Mouse (Mus musculus) right cerebral cortex, postnatal 10 days (tissue): ENCODE measurements around the gene Ghrh.
"Not testable (repeated sequence)": the region's sequence is repeated elsewhere in the genome, so short reads cannot be mapped to it uniquely, and the experiment has no call there.

Source experiments
- DNase-seq, 2 experiments: peaks; one replicate each; pipeline ENCODE4 v3.0.0; 2021; ENCODE audit warnings: low spot score in 2 of 2

Gene Ghrh

DNA sequence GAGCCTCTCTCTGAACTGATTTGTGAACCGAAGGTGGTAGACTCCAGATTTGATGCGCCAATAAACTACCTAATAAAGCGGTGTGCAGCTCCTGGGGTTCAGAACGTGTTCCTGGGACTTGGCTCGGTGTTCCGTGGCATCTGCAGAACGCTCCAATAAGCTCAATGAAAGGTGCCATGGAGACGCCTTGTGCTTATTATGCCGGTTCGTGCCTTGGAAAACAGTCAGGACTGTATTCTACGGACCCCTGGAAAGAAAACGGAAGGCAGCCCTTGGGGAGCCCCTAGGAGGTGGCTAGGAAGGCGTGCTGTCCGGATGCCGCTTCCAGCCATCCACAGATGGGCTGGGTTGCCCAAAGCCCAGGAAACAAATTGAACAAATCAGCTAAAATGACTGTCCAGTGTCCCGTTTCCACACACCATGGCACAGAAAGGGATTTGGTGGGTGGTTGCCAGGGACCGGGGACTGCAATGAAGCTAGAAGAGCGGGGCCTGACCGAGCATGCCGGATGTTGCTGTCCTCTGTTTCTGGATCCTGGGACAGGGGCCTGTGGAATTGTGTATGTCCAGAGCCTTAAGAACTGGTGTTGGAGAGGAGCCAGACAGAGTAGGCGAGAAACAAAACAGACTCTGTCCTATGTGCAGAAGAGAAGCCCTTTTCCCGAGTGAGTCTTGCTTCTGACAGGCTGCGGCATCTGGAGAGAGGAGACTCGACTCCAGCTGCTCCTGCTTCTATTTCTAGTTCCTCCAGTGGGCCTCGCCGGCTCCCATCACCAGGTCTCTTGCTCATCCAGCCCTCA is at the start of gene Ghrh:
Gene Ghrh, minus strand, starts transcription at position 146 of the 799 bp plus-strand sequence.
- peak; percentile 76 to 78 for DNase-seq

- no peak for DNase-seq
Measured at GRCm38 (mm10) chr2:157395960-157396359, 48.7 kb upstream of the Ghrh start.

GRCm38 (mm10) chr2:157395371-157395770 is 48.1 kb upstream of the Ghrh start:
- DNase-seq = no peak

- no peak for DNase-seq
Measured at GRCm38 (mm10) chr2:157394868-157395267, 47.6 kb upstream of the Ghrh start.

GRCm38 (mm10) chr2:157393549-157393948 is 46.2 kb upstream of the Ghrh start:
- no peak for DNase-seq

GRCm38 (mm10) chr2:157392331-157392730 is 45.0 kb upstream of the Ghrh start:
- DNase-seq = no peak

- no peak for DNase-seq
Measured at GRCm38 (mm10) chr2:157389591-157389921, 42.2 kb upstream of the Ghrh start.

DNA sequence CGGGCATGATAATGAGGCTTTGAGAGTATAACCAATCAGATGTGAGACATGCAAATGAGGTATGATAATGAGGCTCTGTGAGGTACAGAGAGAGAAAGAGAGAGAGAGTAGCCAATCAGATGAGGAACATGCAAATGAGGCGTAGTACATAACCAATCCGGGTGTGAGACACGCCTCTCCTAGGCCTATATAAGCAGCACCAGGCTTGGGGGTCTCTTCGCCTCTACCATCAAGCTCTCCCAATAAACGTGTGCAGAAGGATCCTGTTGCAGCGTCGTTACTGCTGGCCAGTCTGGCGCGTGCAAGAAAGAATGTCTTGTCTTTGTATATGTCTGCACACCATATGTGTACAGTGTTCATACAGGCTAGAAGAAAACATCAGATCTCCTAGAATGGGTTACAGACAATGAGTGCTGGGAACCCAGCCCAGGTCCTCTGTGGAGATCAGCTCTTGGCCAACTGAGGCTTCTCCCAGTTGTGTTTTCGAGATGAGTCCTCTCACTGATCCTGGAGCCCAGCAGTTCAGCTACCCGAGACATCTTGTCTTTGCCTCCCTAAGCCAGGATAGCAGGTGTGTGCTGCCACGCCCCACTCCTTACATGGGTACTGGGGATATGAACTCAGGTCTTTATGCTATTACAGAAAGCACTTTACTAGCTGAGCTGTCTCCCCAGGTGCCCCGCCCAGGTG is 41.7 kb upstream of the Ghrh start:
- DNase-seq = not testable (repeated sequence)

DNA sequence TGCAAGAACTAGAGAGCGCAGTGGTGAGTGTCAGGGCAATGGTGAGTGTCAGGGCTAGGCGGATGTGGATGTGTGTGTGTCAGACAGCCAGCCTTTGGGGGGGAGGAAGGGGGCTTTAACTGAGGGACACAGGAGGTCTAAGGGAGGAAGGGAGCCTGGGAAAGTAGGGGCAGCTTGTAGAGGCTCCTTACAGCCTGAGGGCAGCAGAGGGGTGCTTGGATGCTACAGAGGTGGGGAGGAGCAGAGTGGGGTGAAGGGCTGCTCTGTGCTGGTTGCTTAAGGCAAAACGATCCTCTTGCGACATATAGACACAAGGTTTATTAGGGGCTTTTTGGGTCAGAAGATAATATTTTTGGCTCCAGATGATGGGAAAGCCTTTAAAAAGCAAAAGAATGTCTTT is 37.5 kb upstream of the Ghrh start:
- no peak for DNase-seq

DNA sequence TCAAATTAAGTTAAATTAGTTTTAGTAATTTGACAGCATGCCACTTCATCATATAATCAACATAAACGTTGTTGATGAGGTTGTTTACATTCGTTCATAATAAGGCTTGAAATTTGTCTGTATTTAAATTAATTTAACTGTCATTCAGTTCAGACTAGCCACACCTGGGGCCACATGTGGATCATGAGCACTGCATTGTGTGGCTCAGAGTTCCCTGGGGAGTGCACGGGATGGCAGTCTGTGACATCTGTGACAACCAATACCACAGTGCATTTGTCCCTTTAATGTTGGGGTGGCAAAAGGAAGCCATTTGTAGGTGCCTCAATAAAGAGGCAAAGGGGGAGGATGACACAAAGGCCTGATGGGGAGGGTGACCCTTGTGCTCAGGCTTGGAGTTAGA is 29.7 kb upstream of the Ghrh start:
- no peak for DNase-seq

DNA sequence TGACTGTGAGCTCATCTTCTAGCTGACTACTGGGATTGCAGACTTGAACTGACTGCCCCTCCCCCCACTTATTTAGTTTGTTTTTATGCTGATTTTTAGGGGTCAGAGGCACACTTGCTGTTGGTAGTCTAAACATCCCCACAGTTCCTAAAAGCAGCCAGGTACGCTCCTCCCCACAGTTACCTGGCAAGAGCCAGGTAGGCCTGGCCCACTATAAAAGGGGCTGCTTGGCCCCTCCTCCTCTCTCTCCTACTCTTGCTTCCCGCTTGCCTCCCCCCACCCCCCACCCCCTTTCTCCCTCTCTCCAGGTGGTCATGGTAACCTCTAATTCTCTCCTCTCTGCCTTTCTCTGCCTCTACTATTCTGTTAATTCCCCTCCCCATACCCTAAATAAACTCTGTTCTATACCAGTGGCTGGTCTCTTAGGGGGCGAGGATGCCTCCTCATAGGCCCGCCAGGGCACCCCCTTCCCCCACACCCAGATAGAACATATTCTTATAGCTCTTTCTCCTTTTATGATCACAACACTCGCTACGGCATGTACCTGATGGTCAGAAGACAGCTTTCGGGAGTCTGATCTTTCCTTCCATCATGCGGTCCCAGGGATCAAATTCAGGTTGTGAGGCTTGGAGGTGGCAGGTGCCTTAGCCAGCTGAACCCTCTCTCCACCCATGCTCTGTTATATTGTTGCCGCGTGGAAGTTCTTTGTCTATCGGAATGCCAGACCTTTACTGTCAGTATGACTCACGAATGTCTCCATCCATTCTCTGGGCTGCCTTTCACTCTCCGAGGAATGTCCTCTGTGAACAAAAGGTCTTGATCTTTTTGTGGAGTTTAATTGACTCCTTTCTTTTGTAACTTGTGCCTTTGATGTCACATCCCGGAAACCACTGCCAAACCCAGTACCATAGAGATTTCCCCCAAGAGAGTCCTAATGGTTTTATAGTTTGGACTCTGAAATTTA is 28.8 kb upstream of the Ghrh start:
- no peak for DNase-seq

DNA sequence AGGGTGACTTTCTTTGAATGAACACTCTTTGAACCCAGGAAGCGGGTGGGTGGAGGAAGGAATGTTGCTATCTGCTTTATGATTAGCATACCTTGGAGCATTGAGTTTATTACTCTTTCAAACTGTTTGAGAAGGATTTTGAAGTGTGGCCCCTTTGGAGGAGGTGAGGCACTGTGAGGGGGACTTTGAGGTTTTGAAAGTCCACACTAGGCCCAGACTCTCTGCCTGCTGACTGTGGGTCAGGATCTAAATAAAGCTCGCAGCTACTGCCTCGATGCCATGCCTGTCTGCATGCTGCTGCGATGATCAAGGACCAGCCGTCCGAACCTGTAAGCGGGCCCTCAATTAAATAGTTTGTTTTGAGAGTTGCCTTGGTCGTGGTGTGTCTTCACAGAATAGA is 27.7 kb upstream of the Ghrh start:
- no peak for DNase-seq

DNA sequence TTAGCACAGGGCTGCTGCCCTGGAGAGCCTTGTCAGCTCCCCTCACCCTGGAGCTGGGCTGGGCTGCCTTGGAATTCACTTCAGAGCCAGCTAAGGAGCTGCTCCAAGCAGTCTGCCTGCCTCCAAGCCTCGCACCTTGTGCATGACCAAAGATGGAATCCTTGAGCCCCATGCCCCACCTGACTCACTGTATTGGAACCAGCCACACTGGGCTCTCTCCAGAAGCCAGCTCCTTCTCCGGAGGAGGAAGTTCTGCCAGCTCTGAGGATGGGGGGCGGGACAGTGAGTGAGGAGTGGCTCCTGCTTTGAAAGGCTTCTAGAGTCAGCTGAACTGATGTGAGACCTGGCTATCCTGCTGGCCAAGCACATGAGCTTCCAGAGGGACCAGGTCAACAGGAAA is 26.4 kb upstream of the Ghrh start:
- DNase-seq = no peak

GRCm38 (mm10) chr2:157371696-157372095 is 24.4 kb upstream of the Ghrh start:
- no peak for DNase-seq

GRCm38 (mm10) chr2:157367991-157368390 is 20.7 kb upstream of the Ghrh start:
- DNase-seq = no peak

GRCm38 (mm10) chr2:157367184-157367893 is 20.0 kb upstream of the Ghrh start, which contains the start of gene Manbal:
Manbal (plus strand) TSS chr2:157367594.
- peak; percentile 95 to 98 for DNase-seq

GRCm38 (mm10) chr2:157366762-157367161 is 19.5 kb upstream of the Ghrh start:
- no peak for DNase-seq

DNA sequence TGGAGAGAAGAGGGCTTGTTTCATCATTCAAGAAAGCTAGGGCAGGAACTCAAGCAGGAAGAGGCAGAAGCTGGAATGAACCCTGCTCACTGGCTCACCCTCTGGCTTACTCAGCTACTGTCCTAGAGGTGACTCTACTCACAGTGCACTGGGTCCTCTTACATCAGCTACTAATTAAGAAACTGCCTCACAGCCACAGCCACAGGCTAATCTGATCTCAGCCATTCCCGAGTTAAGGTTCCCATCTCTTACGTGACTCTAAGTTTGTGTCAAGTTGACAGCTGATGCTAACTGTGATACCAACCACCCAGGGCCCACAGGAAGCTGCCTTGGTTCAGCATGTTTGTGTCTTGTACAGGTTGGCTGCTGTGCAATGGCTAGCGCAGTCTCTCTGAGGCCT is 15.7 kb upstream of the Ghrh start:
- no peak for DNase-seq

GRCm38 (mm10) chr2:157360028-157360427 is 12.7 kb upstream of the Ghrh start:
- DNase-seq = no peak

- no peak for DNase-seq
Measured at GRCm38 (mm10) chr2:157354106-157354505, 6.8 kb upstream of the Ghrh start.

- DNase-seq = no peak
Measured at GRCm38 (mm10) chr2:157353183-157353582, 5.9 kb upstream of the Ghrh start.
